Mouse (Mus musculus): ENCODE data around the gene Rhou.

DNA sequence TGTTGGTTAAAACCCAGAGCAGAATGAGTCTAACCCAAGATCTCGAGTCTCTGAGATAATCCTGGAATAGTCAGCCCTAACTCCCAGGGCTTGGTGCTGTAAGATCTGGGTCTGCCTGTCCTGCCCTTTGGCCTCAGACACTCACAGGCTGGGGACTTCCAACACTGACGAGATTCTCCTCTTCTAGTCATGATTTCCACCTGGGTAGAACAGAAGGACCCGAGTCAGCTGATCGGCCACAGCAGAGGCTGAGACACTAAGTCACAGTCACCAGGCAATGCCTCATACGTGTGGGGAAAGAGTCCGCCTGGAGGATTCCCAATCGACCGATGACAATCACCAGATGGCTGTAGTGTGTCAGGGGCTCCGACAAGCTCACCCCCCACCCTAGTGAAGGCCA lies 42.4 kb downstream of the Rhou start:
- TF ChIP-seq CTCF (IDR thresholded peaks at IDR 0.05) (no peak), POLR2A (IDR thresholded peaks at IDR 0.05; ENCODE audit: insufficient read depth, low read depth, low read length) (no peak)
